ENCODE assay signal across 24 mouse cellular contexts in the genomic region with DNA sequence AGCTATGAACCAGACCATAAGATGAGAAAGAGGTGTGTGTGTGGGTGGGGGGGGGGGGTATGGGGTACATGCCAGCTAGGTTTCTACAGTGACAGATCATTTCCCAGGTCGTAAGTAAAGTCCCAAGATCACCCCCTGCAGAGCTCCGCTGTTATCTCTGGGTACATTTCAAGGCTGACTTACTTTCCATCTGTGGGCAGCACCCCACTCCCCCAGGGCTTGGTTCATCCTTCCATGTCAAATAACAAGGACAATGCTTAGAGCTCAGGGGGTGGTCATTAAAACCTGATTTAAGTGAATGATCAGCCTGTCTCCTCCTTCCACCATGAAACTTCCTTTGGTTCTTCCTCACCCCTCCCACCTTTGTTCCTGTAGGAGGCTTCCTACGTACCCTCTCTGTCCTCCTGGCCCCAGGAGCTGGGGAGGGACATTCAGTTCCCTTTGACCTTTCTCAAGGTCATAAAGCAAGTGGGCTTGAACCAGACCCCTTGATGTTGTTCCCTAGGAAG.
"Had no signal": no experiment of that assay in that cellular context is flagged by ENCODE, and none has a peak within 500 bp of the region (broad histone marks: within the 10 kb centered on the region; RNA-seq: fewer than 3 reads in every experiment).

No protein-coding gene starts in this region.

- H3K4me2 ChIP-seq: heart, embryonic 12.5 days; hindbrain, embryonic 12.5 days; hindbrain, embryonic 14.5 days; intestine, embryonic 15.5 days; limb, embryonic 12.5 days; liver, embryonic 11.5 days; liver, embryonic 13.5 days; liver, embryonic 15.5 days had no signal

- H3K4me3 ChIP-seq: gastrocnemius, adult 2 months; heart, embryonic 10.5 days; heart, embryonic 12.5 days; hindbrain, embryonic 10.5 days; hindbrain, embryonic 12.5 days; intestine, embryonic 15.5 days; layer of hippocampus, adult 2 months; left cerebral cortex, adult 2 months; limb, embryonic 10.5 days; limb, embryonic 12.5 days; liver, embryonic 13.5 days; liver, embryonic 15.5 days had no signal

- H3K9me3 ChIP-seq: heart, embryonic 10.5 days; heart, embryonic 12.5 days; hindbrain, embryonic 10.5 days; hindbrain, embryonic 12.5 days; intestine, embryonic 15.5 days; limb, embryonic 10.5 days; limb, embryonic 12.5 days; liver, embryonic 13.5 days; liver, embryonic 15.5 days had no signal

- H3K36me3 ChIP-seq: heart, embryonic 10.5 days; heart, embryonic 12.5 days; hindbrain, embryonic 10.5 days; hindbrain, embryonic 12.5 days; intestine, embryonic 15.5 days; limb, embryonic 10.5 days; limb, embryonic 12.5 days; liver, embryonic 13.5 days; liver, embryonic 15.5 days had no signal

- ATAC-seq: hindbrain, embryonic 16.5 days; inflammation-experienced regulatory T-cells, adult 6 months; intestine, embryonic 15.5 days; intestine, postnatal 0 days had no signal

- H3K27ac ChIP-seq: gastrocnemius, adult 2 months; heart, embryonic 10.5 days; hindbrain, embryonic 10.5 days; hindbrain, embryonic 12.5 days; hindbrain, embryonic 14.5 days; intestine, embryonic 15.5 days; layer of hippocampus, adult 2 months; left cerebral cortex, adult 2 months; limb, embryonic 10.5 days; limb, embryonic 12.5 days; liver, embryonic 13.5 days; liver, embryonic 15.5 days had no signal

- H3K9ac ChIP-seq: heart, embryonic 12.5 days; hindbrain, embryonic 12.5 days; hindbrain, embryonic 14.5 days; intestine, embryonic 15.5 days; limb, embryonic 12.5 days; liver, embryonic 13.5 days; liver, embryonic 15.5 days had no signal

- H3K4me1 ChIP-seq: heart, embryonic 10.5 days; heart, embryonic 12.5 days; hindbrain, embryonic 12.5 days; intestine, embryonic 15.5 days; limb, embryonic 12.5 days; liver, embryonic 13.5 days; liver, embryonic 15.5 days had no signal

- DNase-seq: gastrocnemius, adult 2 months; gastrocnemius, postnatal 10 days; gastrocnemius, postnatal 25 days; heart, adult 18-20 months; heart, postnatal 10 days; heart, postnatal 4 days; kidney, postnatal 14 days; liver; liver, embryonic 13.5 days had no signal

- H3K27me3 ChIP-seq: heart, embryonic 12.5 days; hindbrain, embryonic 12.5 days; intestine, embryonic 15.5 days; limb, embryonic 12.5 days; liver, embryonic 13.5 days; liver, embryonic 15.5 days had no signal
